Mouse (Mus musculus): ENCODE results near the gene Bloc1s3.

GRCm38 (mm10) chr7:19557086-19557485 is 48.9 kb upstream of the Bloc1s3 start:
- TF ChIP-seq CTCF (IDR thresholded peaks at IDR 0.05; ENCODE audit: insufficient read depth, low read depth, low read length) (no peak), POLR2A (IDR thresholded peaks at IDR 0.05; ENCODE audit: insufficient read depth, low read depth, low read length) (no peak)
